Mouse (Mus musculus) liver, postnatal 0 days (tissue): ENCODE results near the gene Id2. TPM values are rescaled to one million over a fixed set of nuclear protein-coding genes. Genes with fewer than 3 reads are reported as not detected.

Source experiments
- ATAC-seq: fragments of 200-750 bp; cut with Nextera tagmentation; 2 replicates; pipeline ENCODE4 v1.8.0; 2017; ENCODE audit warnings: mild to moderate bottlenecking, moderate library complexity
- DNase-seq: peaks from one replicate; pipeline ENCODE4 v3.0.0-alpha.2; 2016
- H3K27ac ChIP-seq: fragments of 300-500 bp; sonication (generic); 2 replicates; pipeline ENCODE4 v1.5.1; 2014; ENCODE audit warnings: antibody characterized with exemption, moderate library complexity, mild to moderate bottlenecking, low read depth
- H3K27me3 ChIP-seq: fragments of 300-500 bp; sonication (generic); 2 replicates; pipeline ENCODE4 v1.6.1; 2014; ENCODE audit warnings: low read length, control low read depth, mixed read lengths; ENCODE audit not compliant: insufficient read depth
- H3K36me3 ChIP-seq: fragments of 300-500 bp; sonication (generic); replicated peaks from 2 replicates; pipeline ENCODE4 v1.6.1; 2014; ENCODE audit warnings: mild to moderate bottlenecking, control low read depth, low read length, moderate library complexity, mixed read lengths; ENCODE audit not compliant: insufficient read depth
- H3K4me1 ChIP-seq: fragments of 300-500 bp; sonication (generic); 2 replicates; pipeline ENCODE4 v1.6.1; 2014; ENCODE audit warnings: antibody characterized with exemption, mild to moderate bottlenecking, control low read depth; ENCODE audit not compliant: insufficient read depth
- H3K4me2 ChIP-seq: fragments of 300-500 bp; sonication (generic); 2 replicates; pipeline ENCODE4 v1.6.1; 2014; ENCODE audit warnings: low read depth, mild to moderate bottlenecking, low read length, moderate library complexity, mixed read lengths
- H3K4me3 ChIP-seq: fragments of 300-500 bp; sonication (generic); 2 replicates; pipeline ENCODE4 v1.5.1; 2014; ENCODE audit warnings: low read depth, low read length
- H3K9ac ChIP-seq: fragments of 300-500 bp; sonication (generic); replicated peaks from 2 replicates; pipeline ENCODE4 v1.6.1; 2014; ENCODE audit warnings: mild to moderate bottlenecking, moderate library complexity
- H3K9me3 ChIP-seq: fragments of 300-500 bp; sonication (generic); 2 replicates; pipeline ENCODE4 v1.6.1; 2016; ENCODE audit warnings: mild to moderate bottlenecking, control low read depth, low read length, mixed read lengths
- CTCF ChIP-seq: sonication (generic); IDR thresholded peaks from 2 replicates; pipeline ENCODE4 v1.5.1; 2016; ENCODE audit warnings: antibody characterized with exemption, low read depth
- EP300 ChIP-seq: IDR thresholded peaks from 2 replicates; pipeline ENCODE4 v1.6.1; 2016; ENCODE audit warnings: antibody characterized with exemption, low read depth, mild to moderate bottlenecking
- WGBS: fragments of 180-500 bp; shearing (Covaris S2); extraction: QIAGEN DNeasy Blood & Tissue Kit; methylation state at CpG from one replicate; pipeline ENCODE4 v1.1.7; 2014; ENCODE audit not compliant: insufficient replicate concordance; 5-methylcytosine and 5-hydroxymethylcytosine counted together
- polyA plus RNA-seq: library from polyadenylated mRNA; unstranded; fragments of >200 nt; fragmentation: Nextera tagmentation; extraction: Ambion mirVana; gene quantifications from 2 replicates; pipeline ENCODE4 v1.2.1, GENCODE M21; 2015

Gene Id2
- polyA plus RNA-seq, 1 experiment from 2014 or later = 245 TPM

- DNase-seq = no peak
- peaks cover 3% of the 10 kb centered on the region; the same call in 1 of the 2 replicates for H3K27me3 ChIP-seq
- no peaks in the 10 kb centered on the region for H3K9me3 ChIP-seq
- 44% methylated on average over 11 of the region's 11 CpGs for WGBS
- no peak for ATAC-seq
- H3K4me2 ChIP-seq = peak overlapping the region; percentile 66
- H3K4me3 ChIP-seq = peak overlapping the region; percentile 42
- TF ChIP-seq EP300 = no peak
- TF ChIP-seq CTCF = no peak
- H3K9ac ChIP-seq = peak overlapping the region; percentile 23
- H3K36me3 ChIP-seq = no peaks in the 10 kb centered on the region
- H3K27ac ChIP-seq = peak overlapping the region; percentile 66
- peaks cover 16% of the 10 kb centered on the region for H3K4me1 ChIP-seq
Observed at GRCm38 (mm10) chr12:25093241-25093774, 3.6 kb downstream of the Id2 start.

- DNase-seq = peak; percentile 76
- H3K4me2 ChIP-seq = peak overlapping the region; percentile 66
- 16% methylated on average over 17 of the region's 17 CpGs for WGBS
- peak; percentile 44 for ATAC-seq
- no peak for TF ChIP-seq CTCF
- no peak; the same call in 1 of the 2 replicates for TF ChIP-seq EP300
- peaks cover 3% of the 10 kb centered on the region; the same call in 1 of the 2 replicates for H3K27me3 ChIP-seq
- no peak overlapping the region; the same call in 1 of the 2 replicates for H3K9ac ChIP-seq
- H3K9me3 ChIP-seq = no peaks in the 10 kb centered on the region
- peak overlapping the region; percentile 66 for H3K27ac ChIP-seq
- no peaks in the 10 kb centered on the region for H3K36me3 ChIP-seq
- peak overlapping the region; percentile 42 for H3K4me3 ChIP-seq
- H3K4me1 ChIP-seq = peaks cover 12% of the 10 kb centered on the region
Observed at GRCm38 (mm10) chr12:25092751-25093211, 4.2 kb downstream of the Id2 start.

- H3K9ac ChIP-seq = 0 out of 2 replicates have a peak overlapping the region, but pooled peaks have one; percentile 6
- peak overlapping the region; percentile 66 for H3K4me2 ChIP-seq
- no peaks in the 10 kb centered on the region for H3K9me3 ChIP-seq
- DNase-seq = peak; percentile 86
- peaks cover under 1% of the 10 kb centered on the region; the same call in 1 of the 2 replicates for H3K27me3 ChIP-seq
- peaks cover 9% of the 10 kb centered on the region for H3K4me1 ChIP-seq
- peak overlapping the region; percentile 66 for H3K27ac ChIP-seq
- H3K4me3 ChIP-seq = peak overlapping the region; percentile 42
- peak; percentile 99 for TF ChIP-seq CTCF
- TF ChIP-seq EP300 = 0 out of 2 replicates have a peak, but pooled peaks have one; percentile 9
- no peaks in the 10 kb centered on the region for H3K36me3 ChIP-seq
- 11% methylated on average over 25 of the region's 25 CpGs for WGBS
- peak; percentile 54 for ATAC-seq
Observed at GRCm38 (mm10) chr12:25092027-25092704, 4.8 kb downstream of the Id2 start.

- no peak for DNase-seq
- Histone ChIP-seq H3K27me3 (no peaks in the 10 kb centered on the region), H3K36me3 (no peaks in the 10 kb centered on the region), H3K4me1 (peaks cover 9% of the 10 kb centered on the region), H3K4me3 (no peak overlapping the region), H3K27ac (no peak overlapping the region), H3K4me2 (no peak overlapping the region), H3K9ac (no peak overlapping the region), H3K9me3 (no peaks in the 10 kb centered on the region)
- ATAC-seq = no peak
- TF ChIP-seq EP300 = no peak
- WGBS = 35% methylated on average over 1 of the region's 1 CpGs
Observed at GRCm38 (mm10) chr12:25089433-25089832, 7.5 kb downstream of the Id2 start.

GRCm38 (mm10) chr12:25086966-25087365, 10.0 kb downstream of the Id2 start:
- no peak for DNase-seq
- no peak for TF ChIP-seq EP300
- no peak for TF ChIP-seq CTCF
- Histone ChIP-seq H3K4me2 (no peak overlapping the region), H3K9ac (no peak overlapping the region), H3K27me3 (no peaks in the 10 kb centered on the region), H3K27ac (no peak overlapping the region), H3K4me1 (no peaks in the 10 kb centered on the region), H3K9me3 (no peaks in the 10 kb centered on the region), H3K4me3 (no peak overlapping the region), H3K36me3 (no peaks in the 10 kb centered on the region)
- 57% methylated on average over 4 of the region's 4 CpGs for WGBS
- ATAC-seq = no peak

- 42% methylated on average over 23 of the region's 26 CpGs for WGBS
Observed at GRCm38 (mm10) chr12:25083260-25084178, 13.4 kb downstream of the Id2 start.

More at GRCm38 (mm10) chr12:25083260-25084178, 13.4 kb downstream of the Id2 start:
- Histone ChIP-seq H3K27me3 (no peaks in the 10 kb centered on the region), H3K27ac (no peak overlapping the region), H3K9me3 (no peaks in the 10 kb centered on the region), H3K36me3 (no peaks in the 10 kb centered on the region), H3K4me3 (no peak overlapping the region), H3K4me2 (no peak overlapping the region), H3K4me1 (no peaks in the 10 kb centered on the region), H3K9ac (no peak overlapping the region)
- ATAC-seq = no peak
- no peak for TF ChIP-seq CTCF
- TF ChIP-seq EP300 = 0 out of 2 replicates have a peak, but pooled peaks have one; percentile 9
- DNase-seq = no peak
